Mouse (Mus musculus) granulocyte monocyte progenitor cell, adult 5-6 weeks (primary cell): Measurements from ENCODE around the gene Gm49384. TPM values are rescaled to one million over a fixed set of nuclear protein-coding genes. Genes with fewer than 3 reads are reported as not detected.

Experiments
- total RNA-seq, 2 experiments: library from RNA; stranded (forward) in 1 of 2; stranded (reverse) in 1 of 2; fragments of 200-712, 200-1000 nt in 1 of 2; fragments of >200 nt in 1 of 2; fragmentation: Nextera tagmentation in 1 of 2; gene quantifications; 2 replicates each; pipeline ENCODE4 v1.2.3; 2014 to 2017

The Gm49384 gene
- total RNA-seq, 2 experiments from 2014 or later: 7.2 to 38.3 TPM

Other genes starting within 250 kb of the Gm49384 start
- 3,535 and 4,742 TPM in 2 replicates for gene Rps29, start 45.1 kb downstream of the Gm49384 start, total RNA-seq (2014; fragmentation: Nextera tagmentation)
- gene Rps29, start 45.1 kb downstream of the Gm49384 start, total RNA-seq (2017): 1,829 and 1,856 TPM in 2 replicates
- 24.0 and 29.8 TPM in 2 replicates for gene Lrr1, start 35.5 kb downstream of the Gm49384 start, total RNA-seq (2014; fragmentation: Nextera tagmentation)
- 12.3 and 15.8 TPM in 2 replicates for gene Lrr1, start 35.5 kb downstream of the Gm49384 start, total RNA-seq (2017)
- gene Rpl36al, start 20.2 kb downstream of the Gm49384 start, total RNA-seq (2014; fragmentation: Nextera tagmentation): 1,057 and 1,062 TPM in 2 replicates
- gene Rpl36al, start 20.2 kb downstream of the Gm49384 start, total RNA-seq (2017): 1,430 and 1,531 TPM in 2 replicates
- gene Mgat2, start 20.1 kb downstream of the Gm49384 start, total RNA-seq (2014; fragmentation: Nextera tagmentation): 96.2 and 111 TPM in 2 replicates
- gene Mgat2, start 20.1 kb downstream of the Gm49384 start, total RNA-seq (2017): 153 and 186 TPM in 2 replicates
- gene Gm49383, start 7.2 kb downstream of the Gm49384 start, total RNA-seq (2014; fragmentation: Nextera tagmentation): 4.1 and 5.3 TPM in 2 replicates
- gene Gm49383, start 7.2 kb downstream of the Gm49384 start, total RNA-seq (2017): 27.0 and 31.0 TPM in 2 replicates
- 4.1 and 10.9 TPM in 2 replicates for gene Dnaaf2, start 5.8 kb downstream of the Gm49384 start, total RNA-seq (2014; fragmentation: Nextera tagmentation)
- gene Dnaaf2, start 5.8 kb downstream of the Gm49384 start, total RNA-seq (2017): 2.2 and 8.1 TPM in 2 replicates
- gene Pole2, start 23.9 kb upstream of the Gm49384 start, total RNA-seq (2014; fragmentation: Nextera tagmentation): 51.2 and 56.8 TPM in 2 replicates
- gene Pole2, start 23.9 kb upstream of the Gm49384 start, total RNA-seq (2017): 46.4 and 58.8 TPM in 2 replicates
- gene Klhdc1, start 36.9 kb upstream of the Gm49384 start, total RNA-seq (2014; fragmentation: Nextera tagmentation): 2.5 and 2.9 TPM in 2 replicates
- gene Klhdc1, start 36.9 kb upstream of the Gm49384 start, total RNA-seq (2017): 3.5 and 3.8 TPM in 2 replicates
- gene Klhdc2, start 92.4 kb upstream of the Gm49384 start, total RNA-seq (2014; fragmentation: Nextera tagmentation): 42.4 and 48.7 TPM in 2 replicates
- gene Klhdc2, start 92.4 kb upstream of the Gm49384 start, total RNA-seq (2017): 47.5 and 68.9 TPM in 2 replicates
- gene Nemf, start 152.9 kb upstream of the Gm49384 start, total RNA-seq (2014; fragmentation: Nextera tagmentation): 51.7 and 51.9 TPM in 2 replicates
- 119 and 139 TPM in 2 replicates for gene Nemf, start 152.9 kb upstream of the Gm49384 start, total RNA-seq (2017)
- gene Arf6, start 167.9 kb upstream of the Gm49384 start, total RNA-seq (2014; fragmentation: Nextera tagmentation): 84.7 and 85.7 TPM in 2 replicates
- 148 and 154 TPM in 2 replicates for gene Arf6, start 167.9 kb upstream of the Gm49384 start, total RNA-seq (2017)
- gene Gm9887, start 168.2 kb upstream of the Gm49384 start, total RNA-seq (2014; fragmentation: Nextera tagmentation): not detected in 2 replicates
- not detected in 2 replicates for gene Gm9887, start 168.2 kb upstream of the Gm49384 start, total RNA-seq (2017)